Mouse (Mus musculus) thymus, adult 2 months (tissue): ENCODE measurements around the gene Ppp1r12c. TPM values are rescaled to one million over a fixed set of nuclear protein-coding genes. Genes with fewer than 3 reads are reported as not detected.

Source experiments
- DNase-seq: peaks from one replicate; pipeline ENCODE4 v3.0.0; 2021
- H3K27ac ChIP-seq: fragments of 200-500 bp; 2 replicates; pipeline ENCODE4 v1.5.1; 2012; ENCODE audit warnings: low read length, control low read depth; ENCODE audit not compliant: control insufficient read depth, insufficient read depth
- H3K27me3 ChIP-seq: fragments of 200-500 bp; 2 replicates; pipeline ENCODE4 v1.6.1; 2012; ENCODE audit warnings: mild to moderate bottlenecking, low read length, moderate library complexity, mixed read lengths; ENCODE audit not compliant: control insufficient read depth, insufficient read depth
- H3K36me3 ChIP-seq: fragments of 200-500 bp; 2 replicates; pipeline ENCODE4 v1.6.1; 2012; ENCODE audit warnings: mild to moderate bottlenecking, low read length, moderate library complexity; ENCODE audit not compliant: control insufficient read depth, insufficient read depth
- H3K4me1 ChIP-seq: fragments of 200-500 bp; replicated peaks from 2 replicates; pipeline ENCODE4 v1.6.1; 2012; ENCODE audit warnings: low read length; ENCODE audit not compliant: control insufficient read depth, insufficient read depth
- H3K4me3 ChIP-seq: fragments of 200-500 bp; 2 replicates; pipeline ENCODE4 v1.5.1; 2012; ENCODE audit warnings: mild to moderate bottlenecking, low read length, control low read depth, moderate library complexity; ENCODE audit not compliant: control insufficient read depth, insufficient read depth
- CTCF ChIP-seq: fragments of 200-500 bp; IDR thresholded peaks from 2 replicates; pipeline ENCODE4 v1.5.1; 2012; ENCODE audit warnings: mild to moderate bottlenecking, control low read depth, low read length, moderate library complexity, borderline replicate concordance; ENCODE audit not compliant: control insufficient read depth, poor library complexity, insufficient read depth; ENCODE audit errors: extremely low read depth
- POLR2A ChIP-seq: fragments of 200-500 bp; IDR thresholded peaks from 2 replicates; pipeline ENCODE4 v1.6.1; 2012; ENCODE audit warnings: mild to moderate bottlenecking, low read length, control low read depth, moderate library complexity; ENCODE audit not compliant: control insufficient read depth, poor library complexity, insufficient read depth; ENCODE audit errors: extremely low read depth
- WGBS: fragments of 180-500 bp; shearing (Covaris S2); methylation state at CpG from one replicate; pipeline ENCODE4 v1.1.7; 2018; 5-methylcytosine and 5-hydroxymethylcytosine counted together
- polyA plus RNA-seq: library from polyadenylated mRNA; depleted of rRNA; stranded (reverse); fragments of >200 nt; gene quantifications from 2 replicates; pipeline ENCODE4 v1.2.3, GENCODE M21; 2012

Ppp1r12c gene
- polyA plus RNA-seq, 1 experiment = 136 TPM

- Histone ChIP-seq H3K4me1 (peaks cover 4% of the 10 kb centered on the region), H3K27ac (peak within 1 kb of the TSS; percentile 90), H3K36me3 (no peaks in the 10 kb centered on the region), H3K27me3 (no peaks in the 10 kb centered on the region), H3K4me3 (peak within 1 kb of the TSS; percentile 71)
- DNase-seq = no peak
- TF ChIP-seq CTCF = no peak
- no peak for TF ChIP-seq POLR2A
- WGBS = 57% methylated on average over 14 of the region's 16 CpGs
Measured at GRCm38 (mm10) chr7:4460576-4461434, 40.7 kb downstream of the Ppp1r12c start, which contains the start of gene Eps8l1. TSS of gene Eps8l1 (plus strand) at chr7:4460674.

- DNase-seq = no peak
- Histone ChIP-seq H3K27ac (no peak overlapping the region), H3K4me1 (no peaks in the 10 kb centered on the region), H3K4me3 (no peak overlapping the region), H3K27me3 (no peaks in the 10 kb centered on the region), H3K36me3 (no peaks in the 10 kb centered on the region)
- TF ChIP-seq POLR2A (no peak), CTCF (no peak)
- 78% methylated on average over 4 of the region's 4 CpGs for WGBS
Measured at GRCm38 (mm10) chr7:4452644-4453043, 48.8 kb downstream of the Ppp1r12c start.

- 12% methylated on average over 2 of the region's 2 CpGs for WGBS
- Histone ChIP-seq H3K27ac (no peak overlapping the region), H3K36me3 (no peaks in the 10 kb centered on the region), H3K4me1 (peaks cover 3% of the 10 kb centered on the region; the same call in 1 of the 2 replicates), H3K4me3 (no peak overlapping the region), H3K27me3 (no peaks in the 10 kb centered on the region)
- no peak for DNase-seq
- no peak for TF ChIP-seq CTCF
- no peak for TF ChIP-seq POLR2A
Measured at GRCm38 (mm10) chr7:4449211-4449610, 52.3 kb downstream of the Ppp1r12c start.

- Histone ChIP-seq H3K4me1 (peaks cover 3% of the 10 kb centered on the region; the same call in 1 of the 2 replicates), H3K27ac (no peak overlapping the region), H3K4me3 (no peak overlapping the region), H3K27me3 (no peaks in the 10 kb centered on the region), H3K36me3 (no peaks in the 10 kb centered on the region)
- no peak for TF ChIP-seq CTCF
- TF ChIP-seq POLR2A = no peak
- WGBS = 90% methylated on average over 3 of the region's 3 CpGs
- no peak for DNase-seq
Measured at GRCm38 (mm10) chr7:4448439-4448838, 53.0 kb downstream of the Ppp1r12c start.

GRCm38 (mm10) chr7:4447138-4447537 is 54.3 kb downstream of the Ppp1r12c start:
- TF ChIP-seq CTCF (no peak), POLR2A (no peak)
- Histone ChIP-seq H3K4me1 (peaks cover 3% of the 10 kb centered on the region; the same call in 1 of the 2 replicates), H3K27me3 (no peaks in the 10 kb centered on the region), H3K36me3 (no peaks in the 10 kb centered on the region), H3K27ac (no peak overlapping the region), H3K4me3 (no peak overlapping the region)
- WGBS = 18% methylated on average over 1 of the region's 1 CpGs
- DNase-seq = no peak

- WGBS = under 1% methylated on average over 35 of the region's 35 CpGs
- Histone ChIP-seq H3K4me3 (peak within 1 kb of the TSS; percentile 65), H3K27ac (no peak within 1 kb of the TSS), H3K27me3 (no peaks in the 10 kb centered on the region), H3K36me3 (no peaks in the 10 kb centered on the region), H3K4me1 (peaks cover 3% of the 10 kb centered on the region; the same call in 1 of the 2 replicates)
- TF ChIP-seq CTCF (peak; percentile 46; the same call in 1 of the 2 replicates), POLR2A (no peak)
- peak; percentile 81 for DNase-seq
Measured at GRCm38 (mm10) chr7:4445216-4445791, 56.2 kb downstream of the Ppp1r12c start, which contains the start of gene Rdh13. TSS of gene Rdh13 (minus strand) at chr7:4445649.
